Mouse (Mus musculus): Measurements from ENCODE around the gene 1700012B07Rik. TPM values are rescaled to one million over a fixed set of nuclear protein-coding genes. Genes with fewer than 3 reads are reported as not detected.

Gene 1700012B07Rik
- polyA plus RNA-seq, 1 experiment from 2014 or later: not detected

DNA sequence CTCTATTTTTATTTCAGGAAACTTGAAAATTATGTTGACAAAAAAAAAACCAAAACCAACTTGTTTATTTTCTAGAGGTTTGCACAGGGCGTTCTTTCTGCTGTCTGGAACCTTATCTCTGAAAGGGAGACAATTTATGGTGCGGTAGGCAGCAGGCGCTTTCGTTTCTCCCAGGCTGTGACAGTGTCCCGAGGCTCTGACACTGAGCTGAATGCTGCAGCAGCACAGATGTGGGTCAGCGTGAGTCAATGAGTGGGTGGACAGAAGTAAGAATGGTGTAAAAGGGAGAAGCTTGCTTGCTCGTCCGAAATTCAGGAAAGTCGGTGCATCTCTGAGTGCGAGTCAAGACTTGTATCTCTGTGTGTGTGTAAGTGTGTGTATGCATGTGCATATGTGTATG lies 29.2 kb upstream of the 1700012B07Rik start:
- Histone ChIP-seq H3K27me3 (ENCODE audit: control insufficient read depth, insufficient read depth, low read length) (no peaks in the 10 kb centered on the region), H3K9ac (ENCODE audit: low read length) (no peak overlapping the region), H3K36me3 (ENCODE audit: control insufficient read depth, insufficient read depth, low read length) (no peaks in the 10 kb centered on the region), H3K4me1 (ENCODE audit: control insufficient read depth, insufficient read depth, low read length) (0 out of 2 replicates have a peak, but pooled peaks cover 3% of the 10 kb centered on the region), H3K27ac (ENCODE audit: low read depth, low read length) (no peak overlapping the region), H3K4me3 (ENCODE audit: low read depth, low read length) (no peak overlapping the region), H3K4me2 (ENCODE audit: low read depth) (no peak overlapping the region), H3K9me3 (ENCODE audit: control insufficient read depth, low read length) (no peaks in the 10 kb centered on the region)
- 84% methylated on average over 10 of the region's 10 CpGs for WGBS
- no peak for ATAC-seq (ENCODE audit: insufficient read depth, low FRiP score, low TSS enrichment)
- DNase-seq (ENCODE audit: low spot score): no peak

DNA sequence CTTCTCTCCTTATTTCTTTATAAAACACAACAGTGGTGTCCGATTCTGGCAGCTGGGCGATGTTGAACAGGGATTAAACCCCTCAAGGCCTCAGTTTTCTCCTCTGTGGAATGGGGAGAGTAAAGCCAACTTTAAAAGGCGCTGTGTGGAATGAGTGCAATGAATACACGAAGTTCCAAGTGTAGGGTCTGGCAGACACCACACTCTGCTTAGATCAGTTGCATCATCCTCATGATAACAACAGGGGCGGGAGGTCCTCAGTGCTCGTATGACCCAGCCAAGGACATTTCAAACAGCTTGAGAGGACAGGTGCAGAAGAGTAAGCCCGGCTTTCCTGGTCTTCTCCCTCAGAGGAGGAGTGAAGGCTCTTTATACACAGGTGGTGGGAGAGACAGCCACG lies 26.2 kb upstream of the 1700012B07Rik start:
- Histone ChIP-seq H3K27ac (ENCODE audit: low read depth, low read length) (no peak overlapping the region), H3K4me2 (ENCODE audit: low read depth) (no peak overlapping the region), H3K4me3 (ENCODE audit: low read depth, low read length) (no peak overlapping the region), H3K27me3 (ENCODE audit: control insufficient read depth, insufficient read depth, low read length) (no peaks in the 10 kb centered on the region), H3K9me3 (ENCODE audit: control insufficient read depth, low read length) (no peaks in the 10 kb centered on the region), H3K36me3 (ENCODE audit: control insufficient read depth, insufficient read depth, low read length) (no peaks in the 10 kb centered on the region), H3K4me1 (ENCODE audit: control insufficient read depth, insufficient read depth, low read length) (0 out of 2 replicates have a peak, but pooled peaks cover 3% of the 10 kb centered on the region), H3K9ac (ENCODE audit: low read length) (no peak overlapping the region)
- no peak for DNase-seq (ENCODE audit: low spot score)
- ATAC-seq (ENCODE audit: insufficient read depth, low FRiP score, low TSS enrichment): no peak
- 92% methylated on average over 8 of the region's 8 CpGs for WGBS

DNA sequence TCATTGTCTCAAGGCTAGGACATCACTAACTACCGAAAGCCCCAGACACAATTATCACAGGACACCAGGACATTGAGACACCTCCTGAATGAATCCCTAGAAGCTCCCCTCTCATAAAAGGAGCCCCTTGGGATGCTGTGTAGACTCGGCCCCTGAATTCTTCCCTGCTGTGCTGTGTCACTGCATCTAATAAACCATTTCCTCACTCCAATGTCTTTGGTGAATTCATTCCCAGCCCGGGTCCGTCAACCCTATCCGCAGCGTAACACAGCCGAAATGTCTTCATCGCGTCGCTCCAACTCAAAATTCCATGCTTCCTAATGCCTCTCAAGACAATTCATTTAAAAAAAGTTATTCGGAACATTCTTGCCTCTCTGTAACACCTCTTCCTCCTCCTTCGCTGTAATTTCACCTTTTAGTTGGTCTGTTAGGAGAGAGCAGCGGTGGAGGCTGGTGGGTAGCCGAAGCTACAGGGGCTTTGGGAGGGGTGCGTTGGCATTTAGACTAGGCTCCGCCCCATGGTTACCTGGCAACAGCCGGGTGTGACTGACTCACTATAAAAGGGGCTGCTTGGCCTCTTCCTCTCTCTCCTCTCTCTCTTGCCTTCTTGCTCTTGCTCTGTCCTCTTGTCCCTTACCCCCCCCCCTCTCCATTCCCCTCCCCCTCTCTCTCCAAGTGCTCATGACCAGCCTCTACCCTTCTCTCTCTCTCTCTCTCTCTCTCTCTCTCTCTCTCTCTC lies 25.6 kb upstream of the 1700012B07Rik start:
- 0 out of 2 replicates have a peak, but pooled peaks cover 3% of the 10 kb centered on the region for H3K4me1 ChIP-seq (ENCODE audit: control insufficient read depth, insufficient read depth, low read length)
- H3K9ac ChIP-seq (ENCODE audit: low read length): no peak overlapping the region
- peak; percentile 55 for DNase-seq (ENCODE audit: low spot score)
- no peaks in the 10 kb centered on the region for H3K36me3 ChIP-seq (ENCODE audit: control insufficient read depth, insufficient read depth, low read length)
- ATAC-seq (ENCODE audit: insufficient read depth, low FRiP score, low TSS enrichment): peak; percentile 80
- H3K4me3 ChIP-seq (ENCODE audit: low read depth, low read length): no peak overlapping the region
- H3K27ac ChIP-seq (ENCODE audit: low read depth, low read length): no peak overlapping the region
- no peaks in the 10 kb centered on the region for H3K9me3 ChIP-seq (ENCODE audit: control insufficient read depth, low read length)
- WGBS: 58% methylated on average over 17 of the region's 17 CpGs
- H3K4me2 ChIP-seq (ENCODE audit: low read depth): no peak overlapping the region
- H3K27me3 ChIP-seq (ENCODE audit: control insufficient read depth, insufficient read depth, low read length): no peaks in the 10 kb centered on the region

DNA sequence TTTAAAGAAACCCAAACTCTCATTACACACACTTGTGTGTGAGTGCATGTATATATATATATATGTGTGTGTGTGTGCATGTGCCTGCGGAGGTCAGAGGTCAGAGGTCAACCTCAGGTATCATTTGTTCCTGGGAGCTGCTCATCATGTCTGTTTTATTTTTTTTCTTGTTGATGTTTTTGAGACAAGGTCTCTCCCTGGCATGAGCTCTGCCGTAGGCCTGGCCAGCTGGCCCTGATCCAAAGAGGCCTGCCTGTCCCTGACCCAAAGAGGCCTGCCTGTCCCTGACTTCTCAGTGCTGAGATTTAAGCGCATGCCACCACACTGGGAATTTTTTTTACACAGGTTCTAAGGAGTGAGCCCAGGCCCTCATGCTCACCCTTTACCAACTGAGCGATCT lies 24.1 kb upstream of the 1700012B07Rik start:
- H3K4me2 ChIP-seq (ENCODE audit: low read depth): no peak overlapping the region
- H3K4me1 ChIP-seq (ENCODE audit: control insufficient read depth, insufficient read depth, low read length): 0 out of 2 replicates have a peak, but pooled peaks cover 3% of the 10 kb centered on the region
- no peak overlapping the region for H3K4me3 ChIP-seq (ENCODE audit: low read depth, low read length)
- H3K27me3 ChIP-seq (ENCODE audit: control insufficient read depth, insufficient read depth, low read length): no peaks in the 10 kb centered on the region
- DNase-seq (ENCODE audit: low spot score) (no peak), ATAC-seq (ENCODE audit: insufficient read depth, low FRiP score, low TSS enrichment) (no peak)
- 85% methylated on average over 4 of the region's 4 CpGs for WGBS
- no peak overlapping the region for H3K27ac ChIP-seq (ENCODE audit: low read depth, low read length)
- H3K36me3 ChIP-seq (ENCODE audit: control insufficient read depth, insufficient read depth, low read length): no peaks in the 10 kb centered on the region
- no peaks in the 10 kb centered on the region for H3K9me3 ChIP-seq (ENCODE audit: control insufficient read depth, low read length)
- no peak overlapping the region for H3K9ac ChIP-seq (ENCODE audit: low read length)

DNA sequence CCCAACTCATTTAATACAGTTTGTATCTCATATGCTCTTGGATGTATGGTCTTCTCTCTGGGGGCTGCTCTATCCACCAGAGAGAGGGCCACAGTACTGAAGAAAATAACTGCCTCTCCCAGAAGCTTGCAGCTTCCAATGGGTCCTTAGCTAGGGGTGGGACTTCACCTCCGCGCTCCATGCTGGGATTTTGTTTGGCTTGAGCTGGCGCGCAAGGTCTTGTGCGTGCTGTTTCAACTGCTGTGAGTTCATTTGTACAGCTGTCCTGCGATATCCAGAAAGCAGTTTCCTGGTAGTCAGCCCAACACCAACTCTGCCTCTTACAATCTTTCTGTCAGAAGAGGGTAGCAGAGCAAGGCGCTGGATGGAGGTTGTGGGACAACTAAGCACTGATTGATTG lies 18.5 kb upstream of the 1700012B07Rik start:
- ATAC-seq (ENCODE audit: insufficient read depth, low FRiP score, low TSS enrichment) (no peak), DNase-seq (ENCODE audit: low spot score) (no peak)
- H3K4me2 ChIP-seq (ENCODE audit: low read depth): no peak overlapping the region
- H3K27me3 ChIP-seq (ENCODE audit: control insufficient read depth, insufficient read depth, low read length): no peaks in the 10 kb centered on the region
- H3K36me3 ChIP-seq (ENCODE audit: control insufficient read depth, insufficient read depth, low read length): no peaks in the 10 kb centered on the region
- no peak overlapping the region for H3K27ac ChIP-seq (ENCODE audit: low read depth, low read length)
- H3K4me1 ChIP-seq (ENCODE audit: control insufficient read depth, insufficient read depth, low read length): no peaks in the 10 kb centered on the region
- H3K9ac ChIP-seq (ENCODE audit: low read length): no peak overlapping the region
- H3K9me3 ChIP-seq (ENCODE audit: control insufficient read depth, low read length): no peaks in the 10 kb centered on the region
- no peak overlapping the region for H3K4me3 ChIP-seq (ENCODE audit: low read depth, low read length)
- WGBS: 59% methylated on average over 7 of the region's 7 CpGs

DNA sequence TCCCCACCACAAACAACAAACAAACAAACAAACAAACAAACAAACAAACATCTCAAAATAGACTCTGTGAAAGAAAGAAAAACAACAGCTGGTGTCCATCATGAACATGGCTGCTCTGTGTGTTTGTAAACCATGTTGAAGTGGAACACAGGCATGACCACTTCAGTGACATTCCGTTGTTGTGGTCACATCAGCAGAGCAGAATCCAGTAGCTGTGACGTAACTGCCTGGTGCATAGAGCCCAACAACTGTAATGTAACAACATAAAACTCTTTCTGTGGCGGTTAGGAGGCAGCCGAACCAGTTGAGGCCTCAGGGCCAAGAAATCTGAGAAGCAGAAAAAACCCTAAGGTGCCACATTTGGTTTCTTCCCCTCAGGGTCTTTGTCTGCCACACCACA lies 17.8 kb upstream of the 1700012B07Rik start:
- 58% methylated on average over 4 of the region's 4 CpGs for whole genome bisulfite sequencing
- ATAC-seq (ENCODE audit: insufficient read depth, low FRiP score, low TSS enrichment) (no peak), DNase-seq (ENCODE audit: low spot score) (peak; percentile 18)
- Histone ChIP-seq H3K36me3 (ENCODE audit: control insufficient read depth, insufficient read depth, low read length) (no peaks in the 10 kb centered on the region), H3K9me3 (ENCODE audit: control insufficient read depth, low read length) (no peaks in the 10 kb centered on the region), H3K4me3 (ENCODE audit: low read depth, low read length) (no peak overlapping the region), H3K27me3 (ENCODE audit: control insufficient read depth, insufficient read depth, low read length) (no peaks in the 10 kb centered on the region), H3K4me2 (ENCODE audit: low read depth) (no peak overlapping the region), H3K9ac (ENCODE audit: low read length) (no peak overlapping the region), H3K4me1 (ENCODE audit: control insufficient read depth, insufficient read depth, low read length) (no peaks in the 10 kb centered on the region), H3K27ac (ENCODE audit: low read depth, low read length) (no peak overlapping the region)

DNA sequence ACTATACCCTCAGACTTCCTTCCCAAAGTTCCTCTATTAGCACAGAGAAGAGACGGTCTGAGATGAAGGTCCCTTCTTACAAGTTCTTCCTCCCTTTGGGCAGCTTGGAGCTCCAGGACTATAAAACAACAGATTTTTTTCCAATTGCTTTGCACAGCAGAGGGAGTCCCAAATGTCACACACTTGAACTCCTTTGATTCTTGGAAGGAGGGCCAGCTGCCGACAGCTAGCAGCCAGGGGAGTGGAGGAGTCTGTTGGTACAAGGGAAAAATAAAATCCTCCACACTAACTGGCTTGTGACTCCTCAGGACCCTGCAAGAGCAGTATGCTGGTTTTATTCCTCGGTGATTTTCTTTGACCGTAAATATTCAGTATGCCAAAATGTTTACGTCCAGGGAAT lies 16.6 kb upstream of the 1700012B07Rik start:
- Histone ChIP-seq H3K4me1 (ENCODE audit: control insufficient read depth, insufficient read depth, low read length) (no peaks in the 10 kb centered on the region), H3K27me3 (ENCODE audit: control insufficient read depth, insufficient read depth, low read length) (no peaks in the 10 kb centered on the region), H3K9me3 (ENCODE audit: control insufficient read depth, low read length) (no peaks in the 10 kb centered on the region), H3K4me2 (ENCODE audit: low read depth) (no peak overlapping the region), H3K4me3 (ENCODE audit: low read depth, low read length) (no peak overlapping the region), H3K27ac (ENCODE audit: low read depth, low read length) (no peak overlapping the region), H3K9ac (ENCODE audit: low read length) (no peak overlapping the region), H3K36me3 (ENCODE audit: control insufficient read depth, insufficient read depth, low read length) (no peaks in the 10 kb centered on the region)
- DNase-seq (ENCODE audit: low spot score) (no peak), ATAC-seq (ENCODE audit: insufficient read depth, low FRiP score, low TSS enrichment) (no peak)
- 73% methylated on average over 5 of the region's 5 CpGs for WGBS

DNA sequence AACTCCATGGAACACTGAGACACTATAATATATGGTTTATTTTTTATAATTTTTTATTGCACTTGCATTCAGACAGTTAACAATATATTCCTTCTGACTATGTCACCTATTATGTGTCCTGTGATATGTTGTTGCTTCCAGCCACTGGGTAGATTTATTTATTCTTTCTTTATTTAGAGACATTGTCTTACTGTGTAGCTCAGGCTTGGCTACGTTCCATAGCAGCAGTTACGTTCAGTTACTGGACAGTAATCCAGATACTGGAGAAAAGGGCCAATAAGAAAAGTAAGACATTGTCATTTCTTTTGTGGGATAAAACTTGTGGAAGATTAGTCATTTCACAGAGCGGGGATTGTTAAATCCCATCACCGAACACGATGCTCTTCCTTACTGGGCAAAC lies 2.5 kb upstream of the 1700012B07Rik start:
- no peaks in the 10 kb centered on the region for H3K36me3 ChIP-seq (ENCODE audit: control insufficient read depth, insufficient read depth, low read length)
- DNase-seq (ENCODE audit: low spot score) (no peak), ATAC-seq (ENCODE audit: insufficient read depth, low FRiP score, low TSS enrichment) (no peak)
- WGBS: 93% methylated on average over 5 of the region's 5 CpGs
- no peak overlapping the region for H3K27ac ChIP-seq (ENCODE audit: low read depth, low read length)
- no peaks in the 10 kb centered on the region for H3K4me1 ChIP-seq (ENCODE audit: control insufficient read depth, insufficient read depth, low read length)
- no peak overlapping the region for H3K4me3 ChIP-seq (ENCODE audit: low read depth, low read length)
- no peak overlapping the region for H3K4me2 ChIP-seq (ENCODE audit: low read depth)
- no peaks in the 10 kb centered on the region for H3K27me3 ChIP-seq (ENCODE audit: control insufficient read depth, insufficient read depth, low read length)
- H3K9me3 ChIP-seq (ENCODE audit: control insufficient read depth, low read length): no peaks in the 10 kb centered on the region
- H3K9ac ChIP-seq (ENCODE audit: low read length): no peak overlapping the region

DNA sequence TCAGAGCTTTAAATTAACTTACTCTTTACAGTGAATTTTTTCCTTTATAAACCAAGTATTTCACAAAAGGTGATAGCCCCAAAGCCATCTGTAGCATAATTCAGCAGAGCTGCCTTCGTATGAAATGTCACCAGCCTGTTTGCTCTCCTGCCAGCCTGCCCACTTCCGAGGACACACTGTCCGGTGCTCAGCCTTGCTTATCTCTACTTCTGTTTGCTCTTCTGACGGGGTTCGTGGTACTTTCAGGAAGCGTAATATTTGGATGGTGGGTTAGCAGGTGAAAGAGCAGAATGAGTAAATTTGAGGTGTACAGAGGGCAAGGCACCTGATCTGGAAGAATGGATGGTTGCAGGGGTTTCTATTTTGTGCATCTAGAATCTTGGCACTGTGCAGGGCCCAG lies 5.6 kb downstream of the 1700012B07Rik start:
- WGBS: 88% methylated on average over 6 of the region's 6 CpGs
- DNase-seq (ENCODE audit: low spot score) (no peak), ATAC-seq (ENCODE audit: insufficient read depth, low FRiP score, low TSS enrichment) (no peak)
- Histone ChIP-seq H3K9ac (ENCODE audit: low read length) (no peak overlapping the region), H3K9me3 (ENCODE audit: control insufficient read depth, low read length) (no peaks in the 10 kb centered on the region), H3K4me1 (ENCODE audit: control insufficient read depth, insufficient read depth, low read length) (no peaks in the 10 kb centered on the region), H3K36me3 (ENCODE audit: control insufficient read depth, insufficient read depth, low read length) (no peaks in the 10 kb centered on the region), H3K27ac (ENCODE audit: low read depth, low read length) (no peak overlapping the region), H3K4me3 (ENCODE audit: low read depth, low read length) (no peak overlapping the region), H3K4me2 (ENCODE audit: low read depth) (no peak overlapping the region), H3K27me3 (ENCODE audit: control insufficient read depth, insufficient read depth, low read length) (no peaks in the 10 kb centered on the region)

Measured in neural tube, embryonic 11.5 days (tissue).